Mouse (Mus musculus) CH12.LX (cell line): ENCODE measurements around the gene Eaf1. TPM values are rescaled to one million over a fixed set of nuclear protein-coding genes. Genes with fewer than 3 reads are reported as not detected.

Experiments
- DNase-seq: peaks from one replicate; pipeline ENCODE4 v3.0.0-alpha.2; 2013; ENCODE audit errors: extremely low read depth
- H3K27ac ChIP-seq: 2 replicates; pipeline ENCODE4 v1.5.1; 2012; ENCODE audit warnings: low read depth, mild to moderate bottlenecking, control low read depth, moderate library complexity; ENCODE audit not compliant: insufficient read depth
- H3K27me3 ChIP-seq: replicated peaks from 2 replicates; pipeline ENCODE3; 2012; ENCODE audit warnings: inconsistent platforms
- H3K36me3 ChIP-seq, 2 experiments: replicated peaks in 1 of 2; 2 replicates each; pipeline versions ENCODE3 to v1.6.1; 2012; ENCODE audit warnings: inconsistent platforms in 1 of 2, low read length in 1 of 2, mild to moderate bottlenecking in 1 of 2, mixed read lengths in 1 of 2, moderate library complexity in 1 of 2; ENCODE audit not compliant: control insufficient read depth in 1 of 2, insufficient read depth in 1 of 2
- H3K4me1 ChIP-seq, 2 experiments: 2 replicates each; pipeline ENCODE4 v1.6.1; 2012; ENCODE audit warnings: inconsistent platforms in 1 of 2, moderate library complexity in 1 of 2; ENCODE audit not compliant: insufficient read depth in 2 of 2, control insufficient read depth in 1 of 2
- H3K4me2 ChIP-seq: 2 replicates; pipeline ENCODE4 v1.6.1; 2012; ENCODE audit warnings: low read depth, mild to moderate bottlenecking, control low read depth; ENCODE audit not compliant: poor library complexity, insufficient read depth, severe bottlenecking
- H3K4me3 ChIP-seq, 3 experiments: fragments of 150-350 bp in 1 of 3; sonication (generic) in 1 of 3; replicated peaks in 1 of 3; 2 replicates each; pipeline versions ENCODE3 to v1.5.1; 2011 to 2012; ENCODE audit warnings: low read depth in 2 of 3, low read length in 2 of 3, mild to moderate bottlenecking in 2 of 3, moderate library complexity in 2 of 3, control low read depth in 1 of 3, improper control_type of control experiment in 1 of 3, inconsistent platforms in 1 of 3, mixed read lengths in 1 of 3; ENCODE audit not compliant: poor library complexity in 1 of 3
- H3K79me2 ChIP-seq: replicated peaks from 2 replicates; pipeline ENCODE4 v1.6.1; 2012; ENCODE audit warnings: mild to moderate bottlenecking, moderate library complexity; ENCODE audit not compliant: control insufficient read depth, poor library complexity, insufficient read depth, severe bottlenecking; ENCODE audit errors: extremely low read depth
- H3K9ac ChIP-seq: 2 replicates; pipeline ENCODE4 v1.6.1; 2012; ENCODE audit warnings: low read depth, mild to moderate bottlenecking, control low read depth, moderate library complexity; ENCODE audit not compliant: insufficient read depth
- H3K9me3 ChIP-seq: replicated peaks from 2 replicates; pipeline ENCODE3; 2012; ENCODE audit warnings: low read length, inconsistent platforms, mixed read lengths
- CTCF ChIP-seq, 2 experiments: IDR thresholded peaks in 1 of 2; conservative IDR thresholded peaks in 1 of 2; 2 replicates each; pipeline ENCODE4 v1.5.1; 2011 to 2012; ENCODE audit warnings: low read depth in 2 of 2, low read length in 2 of 2, improper control_type of control experiment in 1 of 2, inconsistent platforms in 1 of 2, mild to moderate bottlenecking in 1 of 2, moderate library complexity in 1 of 2
- ETS1 ChIP-seq: conservative IDR thresholded peaks from 2 replicates; pipeline ENCODE4 v1.6.1; 2012; ENCODE audit warnings: low read depth, mild to moderate bottlenecking, inconsistent platforms, low read length, improper control_type of control experiment, moderate library complexity
- HCFC1 ChIP-seq: IDR thresholded peaks from 2 replicates; pipeline ENCODE4 v1.6.1; 2012; ENCODE audit warnings: low read depth, mild to moderate bottlenecking, inconsistent platforms, low read length, improper control_type of control experiment
- MAX ChIP-seq: IDR thresholded peaks from 2 replicates; pipeline ENCODE4 v1.6.1; 2011; ENCODE audit warnings: low read length, improper control_type of control experiment
- MXI1 ChIP-seq: IDR thresholded peaks from 2 replicates; pipeline ENCODE4 v1.6.1; 2011; ENCODE audit warnings: mild to moderate bottlenecking, low read depth, low read length, improper control_type of control experiment
- POLR2AphosphoS2 ChIP-seq: IDR thresholded peaks from 2 replicates; pipeline ENCODE4 v1.6.1; 2011; ENCODE audit warnings: low read depth, low read length, improper control_type of control experiment
- RAD21 ChIP-seq: IDR thresholded peaks from 2 replicates; pipeline ENCODE4 v1.6.1; 2011; ENCODE audit warnings: low read depth, mild to moderate bottlenecking, low read length, improper control_type of control experiment, moderate library complexity
- SMC3 ChIP-seq: IDR thresholded peaks from 2 replicates; pipeline ENCODE4 v1.6.1; 2011; ENCODE audit warnings: low read depth, low read length, improper control_type of control experiment
- ZC3H11A ChIP-seq: IDR thresholded peaks from 2 replicates; pipeline ENCODE4 v1.6.1; 2012; ENCODE audit warnings: low read depth, mild to moderate bottlenecking, inconsistent platforms, low read length, improper control_type of control experiment
- ZKSCAN1 ChIP-seq: IDR thresholded peaks from 2 replicates; pipeline ENCODE4 v1.6.1; 2012; ENCODE audit warnings: low read depth, inconsistent platforms, low read length, improper control_type of control experiment, borderline replicate concordance
- ZNF384 ChIP-seq: IDR thresholded peaks from 2 replicates; pipeline ENCODE4 v1.6.1; 2012; ENCODE audit warnings: low read depth, low read length, improper control_type of control experiment, inconsistent platforms
- dilution Hi-C: fragments of 300-500 bp; cut with MboI; formaldehyde crosslinking; loops from 2 replicates; pipeline ENCODE4 v1.14.3; 2020; ENCODE audit warnings: low sequenced_read_pairs; ENCODE audit not compliant: extremely low pct_unique_long_range_greater_than_20kb, extremely low pct_ligation_motif_present
- in situ Hi-C: fragments of 300-500 bp; cut with MboI; formaldehyde crosslinking; loops from 3 replicates; pipeline ENCODE4 v1.14.3; 2019; ENCODE audit warnings: low sequenced_read_pairs, low pct_ligation_motif_present, low pct_unique_long_range_greater_than_20kb, mixed read lengths
- polyA plus RNA-seq: library from polyadenylated mRNA; unstranded; fragments of >175 nt; gene quantifications from 2 replicates; pipeline ENCODE4 v1.2.1, GENCODE M21; 2012; ENCODE audit warnings: low read depth; ENCODE audit not compliant: insufficient read length
- total RNA-seq, 2 experiments: library from RNA; depleted of rRNA; stranded (reverse); fragments of 300-350 nt in 1 of 2; fragments of >200 nt in 1 of 2; gene quantifications; 2 replicates each; pipeline ENCODE4 v1.2.3; 2012 to 2014

Gene Eaf1
- total and polyA plus RNA-seq, 3 experiments, result 25.2 to 39.9 (median 29.4) TPM

- peak; percentile 64 for TF ChIP-seq SMC3
- no peak for TF ChIP-seq POLR2AphosphoS2
- no peak for TF ChIP-seq HCFC1
- peak; percentile 26 to 68; a peak in 2 of 4 replicates for TF ChIP-seq CTCF (conservative IDR thresholded peaks at IDR 0.05 in 1 of 2, IDR thresholded peaks at IDR 0.05 in 1 of 2; ENCODE audit: low read depth in 2 of 2, low read length in 2 of 2)
- TF ChIP-seq ETS1, result no peak
- no peak for TF ChIP-seq MXI1
- no peak for TF ChIP-seq MAX
- peak; percentile 62 for TF ChIP-seq RAD21
- TF ChIP-seq ZNF384, result peak; percentile 94
- 0 out of 2 replicates have a peak, but pooled peaks have one; percentile 2 for TF ChIP-seq ZC3H11A
- TF ChIP-seq, all 38 proteins: peak for 5
- in situ Hi-C loops, result loop anchor here (5.0 kb wide), 2 partner anchors 77 to 192 kb away; no protein-coding TSS in a partner anchor
- Histone ChIP-seq H3K27me3 (no peaks in the 10 kb centered on the region), H3K4me1 (peaks cover 0 to 15% of the 10 kb centered on the region in 2 experiments; a peak in 2 of 4 replicates), H3K4me3 (no peak overlapping the region), H3K9ac (no peak overlapping the region), H3K4me2 (no peak overlapping the region), H3K79me2 (no peaks in the 10 kb centered on the region), H3K27ac (no peak overlapping the region), H3K9me3 (peaks cover 3% of the 10 kb centered on the region), H3K36me3 (no peaks in the 10 kb centered on the region)
- dilution Hi-C loops, result loop anchor here (25.0 kb wide), 1 partner anchor 102 kb away; no protein-coding TSS in a partner anchor
- no peak for DNase-seq
Observed at GRCm38 (mm10) chr14:31464176-31464575, 30.0 kb upstream of the Eaf1 start.

DNA sequence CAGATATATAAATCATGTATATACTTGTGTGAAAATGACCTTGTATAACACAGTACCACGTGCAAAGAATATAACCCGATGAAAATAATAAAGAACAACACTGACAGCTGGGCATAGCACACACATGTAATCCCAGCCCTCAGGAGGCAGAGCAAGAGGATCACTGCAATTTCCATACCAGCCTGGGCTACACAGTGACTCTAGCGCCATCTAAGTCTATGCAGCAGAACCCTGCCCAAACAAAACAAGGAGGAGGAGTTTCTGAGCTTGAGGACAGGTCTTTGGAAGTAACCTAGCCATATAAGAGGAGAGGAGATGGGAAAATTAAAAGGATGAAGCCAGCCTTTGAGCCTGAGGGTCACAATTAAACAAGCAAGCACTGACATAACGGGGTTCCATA, 24.5 kb upstream of the Eaf1 start:
- H3K9ac ChIP-seq, result no peak overlapping the region
- no peak for TF ChIP-seq ZKSCAN1
- no peak for TF ChIP-seq POLR2AphosphoS2
- no peak for TF ChIP-seq HCFC1
- peak; percentile 46 for TF ChIP-seq SMC3
- no peak for TF ChIP-seq ETS1
- TF ChIP-seq ZNF384, result no peak
- TF ChIP-seq RAD21, result peak; percentile 52
- peak in 1 of 2 experiments; percentile 58; a peak in 2 of 4 replicates for TF ChIP-seq CTCF (conservative IDR thresholded peaks at IDR 0.05 in 1 of 2, IDR thresholded peaks at IDR 0.05 in 1 of 2; ENCODE audit: low read depth in 2 of 2, low read length in 2 of 2)
- DNase-seq, result peak; percentile 29
- no peak overlapping the region for H3K4me2 ChIP-seq
- no peaks in the 10 kb centered on the region for H3K4me1 ChIP-seq
- H3K36me3 ChIP-seq, result peaks cover 0 to 8% of the 10 kb centered on the region in 2 experiments
- dilution Hi-C loops (loop anchor here (25.0 kb wide), 1 partner anchor 107 kb away; no protein-coding TSS in a partner anchor), in situ Hi-C loops (no loop called here)
- H3K4me3 ChIP-seq, result no peak overlapping the region
- no peak overlapping the region for H3K27ac ChIP-seq
- no peaks in the 10 kb centered on the region for H3K27me3 ChIP-seq
- H3K79me2 ChIP-seq, result no peaks in the 10 kb centered on the region
- H3K9me3 ChIP-seq, result peaks cover 3% of the 10 kb centered on the region
